Mouse (Mus musculus) heart, postnatal 0 days (tissue): ENCODE data around the gene Sept14.

Source experiments
- CTCF ChIP-seq: IDR thresholded peaks from 2 replicates; pipeline ENCODE4 v1.5.1; 2016; ENCODE audit warnings: antibody characterized with exemption, control low read depth, low read depth
- EP300 ChIP-seq: IDR thresholded peaks from 2 replicates; pipeline ENCODE4 v1.6.1; 2016; ENCODE audit warnings: antibody characterized with exemption, low read depth

- no peak for TF ChIP-seq CTCF
- no peak for TF ChIP-seq EP300
Measured at GRCm38 (mm10) chr5:129666271-129666909, 41.9 kb downstream of the Sept14 start.
